Mouse (Mus musculus) kidney, adult 10 weeks (tissue): Measurements from ENCODE around the gene Bnip3. TPM values are rescaled to one million over a fixed set of nuclear protein-coding genes. Genes with fewer than 3 reads are reported as not detected.

ENCODE experiments used
- polyA plus RNA-seq: library from polyadenylated mRNA; stranded (reverse); fragments of 350-450 nt; fragmentation: Illumina TruSeq; extraction: RNeasy Lipid Tissue Mini Kit (QIAGEN cat#74804); gene quantifications from one replicate; pipeline ENCODE4 v1.2.3, GENCODE M21; 2014; ENCODE audit warnings: low read depth, low replicate concordance

Bnip3 gene
- 426 TPM for polyA plus RNA-seq

GRCm38 (mm10) chr7:138909277-138910192 is at the start of gene Bnip3:
TSS of gene Bnip3 (minus strand) at chr7:138909519.

GRCm38 (mm10) chr7:138940612-138941461 is 31.5 kb upstream of the Bnip3 start, which contains the start of gene Jakmip3:
TSS of gene Jakmip3 (plus strand) at chr7:138940730.

GRCm38 (mm10) chr7:138845544-138846391 is 63.6 kb downstream of the Bnip3 start, which contains the start of the genes Ppp2r2d and Mapk1ip1:
TSS of gene Ppp2r2d (plus strand) at chr7:138846079.
TSS of gene Mapk1ip1 (minus strand) at chr7:138846273.

Other genes starting within 250 kb of the Bnip3 start
- gene Ppp2r2d, start 63.4 kb downstream of the Bnip3 start, polyA plus RNA-seq = 105 TPM
- 10.8 TPM for gene Mapk1ip1, start 63.2 kb downstream of the Bnip3 start, polyA plus RNA-seq
- not detected for gene Jakmip3, start 31.2 kb upstream of the Bnip3 start, polyA plus RNA-seq
- not detected for gene Dpysl4, start 176.5 kb upstream of the Bnip3 start, polyA plus RNA-seq